Comparison of ENCODE assay signal across 14 mouse cellular contexts in the genomic region with DNA sequence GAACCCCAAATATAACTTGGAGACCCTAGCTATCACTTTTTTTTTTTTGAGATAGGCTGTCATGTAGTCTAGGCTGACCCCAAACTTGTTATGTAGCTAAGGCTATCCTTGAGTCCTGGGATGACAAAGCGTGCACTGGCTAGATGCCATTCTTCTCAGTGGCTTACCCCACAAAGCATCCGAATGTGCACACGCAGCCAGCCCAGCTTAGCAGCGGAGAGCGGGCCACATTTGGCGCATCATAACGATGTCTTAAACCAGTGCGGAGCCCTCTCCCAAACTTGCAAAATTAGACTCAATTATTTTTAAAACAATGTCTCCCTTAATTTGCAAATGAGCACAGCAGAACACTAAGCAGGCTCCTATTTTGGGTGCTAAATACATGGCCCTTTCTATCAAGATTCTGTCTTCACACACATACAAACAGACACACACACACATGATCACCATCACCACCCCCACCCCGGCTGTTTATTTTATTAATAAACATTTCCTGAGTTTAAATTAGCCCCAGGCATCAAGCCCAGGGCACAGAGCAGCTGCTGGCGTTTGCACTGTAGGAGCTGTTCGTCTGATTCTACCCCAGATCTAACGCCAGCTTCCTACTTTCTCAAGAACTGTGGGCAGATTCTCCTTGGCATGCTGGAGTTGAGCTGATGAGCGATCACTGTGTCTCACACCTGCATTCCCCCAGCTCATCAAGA.
DNase-seq lines count a peak whose midpoint lies in the region; ATAC-seq and TF ChIP-seq lines count a peak whose summit lies in the region.
"Had no signal": no experiment of that assay in that cellular context is flagged by ENCODE, and none has a peak within 500 bp of the region (broad histone marks: within the 10 kb centered on the region; RNA-seq: fewer than 3 reads in every experiment).

No protein-coding gene starts in this region.

- no peaks in the 10 kb centered on the region for H3K27me3 ChIP-seq in embryonic facial prominence, embryonic 14.5 days (replicated peaks; ENCODE audit: control insufficient read depth, insufficient read depth, low read length)
- no peaks in the 10 kb centered on the region for H3K27me3 ChIP-seq in embryonic facial prominence, embryonic 10.5 days (replicated peaks; ENCODE audit: low read depth, poor library complexity, severe bottlenecking)
- H3K27me3 ChIP-seq in lung, embryonic 14.5 days (ENCODE audit: insufficient read depth, low read length): no peaks in the 10 kb centered on the region
- H3K27me3 ChIP-seq in forebrain, postnatal 0 days (ENCODE audit: insufficient read depth, low read length): no peaks in the 10 kb centered on the region
- H3K27me3 ChIP-seq: intestine, embryonic 15.5 days; liver, embryonic 15.5 days had no signal

- H3K4me3 ChIP-seq in embryonic facial prominence, embryonic 14.5 days (ENCODE audit: low read depth, low read length): no peak overlapping the region
- no peak overlapping the region for H3K4me3 ChIP-seq in embryonic facial prominence, embryonic 10.5 days
- H3K4me3 ChIP-seq in lung, embryonic 14.5 days (ENCODE audit: low read depth, low read length): no peak overlapping the region
- no peak overlapping the region for H3K4me3 ChIP-seq in forebrain, postnatal 0 days (ENCODE audit: low read depth, low read length)
- H3K4me3 ChIP-seq: intestine, embryonic 15.5 days; liver, embryonic 15.5 days had no signal

- intact Hi-C loops in gastrocnemius, postnatal 36 days (cut with DNase I): loop anchor here (10.0 kb wide), 1 partner anchor 165 kb away; no protein-coding TSS in a partner anchor

- H3K36me3 ChIP-seq in embryonic facial prominence, embryonic 14.5 days (ENCODE audit: control insufficient read depth, insufficient read depth, low read length): no peaks in the 10 kb centered on the region
- H3K36me3 ChIP-seq in embryonic facial prominence, embryonic 10.5 days (replicated peaks): no peaks in the 10 kb centered on the region
- H3K36me3 ChIP-seq in lung, embryonic 14.5 days (ENCODE audit: insufficient read depth): no peaks in the 10 kb centered on the region
- no peaks in the 10 kb centered on the region; the same call in 1 of the 2 replicates for H3K36me3 ChIP-seq in forebrain, postnatal 0 days (ENCODE audit: insufficient read depth)
- H3K36me3 ChIP-seq: intestine, embryonic 15.5 days; liver, embryonic 15.5 days had no signal

- no peak overlapping the region for H3K27ac ChIP-seq in embryonic facial prominence, embryonic 14.5 days (replicated peaks; ENCODE audit: low read depth, low read length)
- H3K27ac ChIP-seq in embryonic facial prominence, embryonic 10.5 days (replicated peaks): no peak overlapping the region
- H3K27ac ChIP-seq in lung, embryonic 14.5 days (ENCODE audit: low read depth): no peak overlapping the region
- peak overlapping the region; percentile 54; the same call in 1 of the 2 replicates for H3K27ac ChIP-seq in forebrain, postnatal 0 days (ENCODE audit: low read depth, low read length)
- H3K27ac ChIP-seq: intestine, embryonic 15.5 days; liver, embryonic 15.5 days had no signal

- no peaks in the 10 kb centered on the region for H3K4me1 ChIP-seq in embryonic facial prominence, embryonic 14.5 days (ENCODE audit: control insufficient read depth, insufficient read depth, low read length)
- H3K4me1 ChIP-seq in embryonic facial prominence, embryonic 10.5 days: peaks cover 30% of the 10 kb centered on the region
- no peaks in the 10 kb centered on the region for H3K4me1 ChIP-seq in lung, embryonic 14.5 days (ENCODE audit: insufficient read depth)
- H3K4me1 ChIP-seq in forebrain, postnatal 0 days (ENCODE audit: insufficient read depth): peaks cover 42% of the 10 kb centered on the region

- no peak for TF ChIP-seq CTCF in lung, embryonic 14.5 days (IDR thresholded peaks at IDR 0.05; ENCODE audit: low read depth)
- no peak for TF ChIP-seq CTCF in forebrain, postnatal 0 days (IDR thresholded peaks at IDR 0.05; ENCODE audit: low read depth)

- DNase-seq in embryonic facial prominence, embryonic 14.5 days (ENCODE audit: low spot score): no peak
- DNase-seq in embryonic facial prominence, embryonic 10.5 days (ENCODE audit: low spot score): no peak
- DNase-seq in lung, embryonic 14.5 days: peak; percentile 22
- no peak for DNase-seq in lung, postnatal 14 days
- peak; percentile 60 for DNase-seq in forebrain, postnatal 0 days
- DNase-seq in right cerebral cortex, postnatal 14 days: peak; percentile 48
- DNase-seq in gastrocnemius, postnatal 36 days: no peak
- DNase-seq in heart, adult 18-20 months: no peak
- DNase-seq: adrenal gland, postnatal 25 days; cerebellum, adult 11-12 months; kidney, postnatal 10 days; thymus, adult 2 months had no signal

- H3K9ac ChIP-seq in embryonic facial prominence, embryonic 14.5 days (ENCODE audit: low read depth, low read length): no peak overlapping the region
- H3K9ac ChIP-seq in lung, embryonic 14.5 days: no peak overlapping the region
- H3K9ac ChIP-seq in forebrain, postnatal 0 days: no peak overlapping the region
- H3K9ac ChIP-seq: intestine, embryonic 15.5 days; liver, embryonic 15.5 days had no signal

- no peak overlapping the region for H3K4me2 ChIP-seq in embryonic facial prominence, embryonic 14.5 days (ENCODE audit: low read depth, low read length)
- H3K4me2 ChIP-seq in lung, embryonic 14.5 days: no peak overlapping the region
- no peak overlapping the region for H3K4me2 ChIP-seq in forebrain, postnatal 0 days (ENCODE audit: low read depth)
- H3K4me2 ChIP-seq: intestine, embryonic 15.5 days; liver, embryonic 15.5 days had no signal

- H3K9me3 ChIP-seq in embryonic facial prominence, embryonic 14.5 days (ENCODE audit: control insufficient read depth, low read length): no peaks in the 10 kb centered on the region
- H3K9me3 ChIP-seq in embryonic facial prominence, embryonic 10.5 days: no peaks in the 10 kb centered on the region
- H3K9me3 ChIP-seq in lung, embryonic 14.5 days (ENCODE audit: low read depth, low read length): no peaks in the 10 kb centered on the region
- no peaks in the 10 kb centered on the region for H3K9me3 ChIP-seq in forebrain, postnatal 0 days (ENCODE audit: low read length)
- H3K9me3 ChIP-seq: intestine, embryonic 15.5 days; liver, embryonic 15.5 days had no signal

- WGBS in embryonic facial prominence, embryonic 14.5 days: 62% methylated on average over 13 of the region's 13 CpGs
- WGBS in embryonic facial prominence, embryonic 10.5 days: 80% methylated on average over 13 of the region's 13 CpGs
- 67% methylated on average over 13 of the region's 13 CpGs for WGBS in lung, embryonic 14.5 days
- 28% methylated on average over 13 of the region's 13 CpGs for WGBS in forebrain, postnatal 0 days

- 0 out of 2 replicates have a peak, but pooled peaks have one; percentile 41 for ATAC-seq in embryonic facial prominence, embryonic 14.5 days (ENCODE audit: low read depth)
- ATAC-seq in lung, embryonic 14.5 days (ENCODE audit: insufficient read depth): no peak
- ATAC-seq in forebrain, postnatal 0 days: peak; percentile 9; the same call in 1 of the 2 replicates
- ATAC-seq: intestine, embryonic 15.5 days had no signal

Comparison
In these comparisons a context has a peak if more than half of its experiments do, and no peak if none do; other contexts are left out.
1. DNase-seq: peak in lung, embryonic 14.5 days (single experiment), forebrain, postnatal 0 days (single experiment) and right cerebral cortex, postnatal 14 days (single experiment); none in embryonic facial prominence, embryonic 14.5 days (single experiment), embryonic facial prominence, embryonic 10.5 days (single experiment), lung, postnatal 14 days (single experiment), gastrocnemius, postnatal 36 days (0 of 2) and heart, adult 18-20 months (0 of 2).